Mouse (Mus musculus): Measurements from ENCODE around the gene Nme8. TPM values are rescaled to one million over a fixed set of nuclear protein-coding genes. Genes with fewer than 3 reads are reported as not detected.

Gene Nme8
- polyA plus RNA-seq, 1 experiment from 2014 or later, result not detected

DNA sequence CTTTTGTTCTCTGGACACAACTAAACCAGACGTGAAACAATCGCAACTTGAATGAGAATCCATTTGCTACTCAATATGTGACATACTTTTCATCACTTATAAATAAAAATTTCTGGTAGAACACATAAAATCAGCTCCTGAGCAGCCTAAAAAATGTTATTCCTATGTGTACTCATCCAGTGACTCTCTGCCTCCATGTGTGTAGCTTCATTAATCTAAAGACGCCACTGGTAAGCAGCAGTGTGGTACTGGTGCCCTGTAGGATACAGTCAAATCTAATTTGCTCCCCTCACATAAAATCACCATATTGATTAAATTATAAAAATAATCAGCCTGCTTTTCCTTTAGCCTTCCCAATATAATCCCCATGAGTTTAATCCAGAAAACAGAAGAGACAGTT is 84.6 kb downstream of the Nme8 start:
- H3K27me3 ChIP-seq, result no peaks in the 10 kb centered on the region
- ATAC-seq (ENCODE audit: borderline replicate concordance, extremely low read depth, low FRiP score, low TSS enrichment), result no peak
- no peaks in the 10 kb centered on the region for H3K9me3 ChIP-seq
- H3K4me2 ChIP-seq, result no peak overlapping the region
- no peaks in the 10 kb centered on the region for H3K36me3 ChIP-seq
- H3K4me1 ChIP-seq, result no peaks in the 10 kb centered on the region
- no peak overlapping the region for H3K9ac ChIP-seq
- H3K4me3 ChIP-seq, result no peak overlapping the region
- WGBS, result 83% methylated on average over 3 of the region's 3 CpGs
- no peak overlapping the region for H3K27ac ChIP-seq

DNA sequence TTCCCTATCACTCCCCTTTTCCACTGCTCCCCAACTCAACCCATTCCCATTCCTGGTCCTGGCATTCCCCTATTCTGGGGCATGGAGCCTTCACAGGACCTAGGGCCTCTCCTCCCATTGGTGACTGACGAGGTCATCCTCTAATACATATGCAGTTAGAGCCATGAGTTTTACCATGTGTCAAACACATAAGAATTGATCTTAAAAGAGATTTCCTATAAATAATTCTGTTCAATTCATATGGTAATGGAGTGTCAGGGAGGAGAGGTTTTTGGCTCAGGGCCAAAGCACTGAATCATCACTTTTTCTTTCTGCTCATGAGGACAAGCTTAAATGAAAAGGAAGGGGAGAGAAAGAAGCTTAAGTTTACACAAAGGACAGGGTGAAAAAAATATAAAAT is 85.2 kb downstream of the Nme8 start:
- Histone ChIP-seq H3K36me3 (no peaks in the 10 kb centered on the region), H3K4me2 (no peak overlapping the region), H3K4me1 (no peaks in the 10 kb centered on the region), H3K9me3 (no peaks in the 10 kb centered on the region), H3K27ac (no peak overlapping the region), H3K27me3 (no peaks in the 10 kb centered on the region), H3K4me3 (no peak overlapping the region), H3K9ac (no peak overlapping the region)
- no peak for ATAC-seq (ENCODE audit: borderline replicate concordance, extremely low read depth, low FRiP score, low TSS enrichment)
- 59% methylated on average over 1 of the region's 1 CpGs for WGBS

DNA sequence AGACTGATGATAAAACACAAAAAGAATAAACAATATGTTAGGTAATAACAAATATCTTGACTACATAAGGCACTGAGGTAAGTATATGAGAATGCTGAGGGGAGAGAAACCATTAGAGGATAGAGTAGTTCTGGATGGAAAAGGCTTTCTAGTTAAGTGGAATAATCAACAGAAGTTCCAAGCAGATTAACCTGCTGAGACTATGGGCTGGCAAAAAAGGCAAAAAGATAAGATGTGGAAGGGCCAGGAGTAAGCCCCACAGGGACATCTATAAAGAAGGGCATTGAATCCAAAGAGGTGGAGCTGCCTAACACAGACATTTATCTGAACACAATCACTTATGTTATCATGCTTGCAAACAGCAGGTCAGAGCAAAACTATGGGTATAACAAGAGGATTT is 89.5 kb downstream of the Nme8 start:
- no peaks in the 10 kb centered on the region for H3K9me3 ChIP-seq
- H3K4me2 ChIP-seq, result no peak overlapping the region
- no peaks in the 10 kb centered on the region for H3K36me3 ChIP-seq
- no peak overlapping the region for H3K4me3 ChIP-seq
- no peak overlapping the region for H3K27ac ChIP-seq
- no peak for ATAC-seq (ENCODE audit: borderline replicate concordance, extremely low read depth, low FRiP score, low TSS enrichment)
- no peaks in the 10 kb centered on the region for H3K27me3 ChIP-seq
- H3K9ac ChIP-seq, result no peak overlapping the region
- H3K4me1 ChIP-seq, result no peaks in the 10 kb centered on the region

DNA sequence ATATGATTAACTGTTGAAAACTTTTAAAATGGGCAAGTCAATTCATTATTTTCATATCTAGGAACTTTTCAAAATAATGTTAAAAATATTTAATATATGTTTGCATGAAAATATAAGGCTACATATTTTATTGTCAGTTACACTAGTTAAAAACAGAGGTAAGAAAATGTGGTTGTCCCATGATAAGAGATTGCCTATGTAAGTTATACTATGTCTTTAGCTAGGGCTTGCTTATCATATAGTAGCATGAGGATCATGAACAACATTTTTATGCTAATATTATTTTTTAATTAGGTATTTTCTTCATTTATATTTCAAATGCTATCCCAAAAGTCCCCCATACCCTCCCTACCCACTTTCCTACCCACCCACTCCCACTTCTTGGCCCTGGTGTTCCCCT is 92.7 kb downstream of the Nme8 start:
- H3K4me3 ChIP-seq, result no peak overlapping the region
- no peaks in the 10 kb centered on the region for H3K9me3 ChIP-seq
- H3K4me1 ChIP-seq, result no peaks in the 10 kb centered on the region
- no peak overlapping the region for H3K27ac ChIP-seq
- H3K9ac ChIP-seq, result no peak overlapping the region
- no peak for ATAC-seq (ENCODE audit: borderline replicate concordance, extremely low read depth, low FRiP score, low TSS enrichment)
- no peak overlapping the region for H3K4me2 ChIP-seq
- no peaks in the 10 kb centered on the region for H3K27me3 ChIP-seq
- H3K36me3 ChIP-seq, result no peaks in the 10 kb centered on the region

DNA sequence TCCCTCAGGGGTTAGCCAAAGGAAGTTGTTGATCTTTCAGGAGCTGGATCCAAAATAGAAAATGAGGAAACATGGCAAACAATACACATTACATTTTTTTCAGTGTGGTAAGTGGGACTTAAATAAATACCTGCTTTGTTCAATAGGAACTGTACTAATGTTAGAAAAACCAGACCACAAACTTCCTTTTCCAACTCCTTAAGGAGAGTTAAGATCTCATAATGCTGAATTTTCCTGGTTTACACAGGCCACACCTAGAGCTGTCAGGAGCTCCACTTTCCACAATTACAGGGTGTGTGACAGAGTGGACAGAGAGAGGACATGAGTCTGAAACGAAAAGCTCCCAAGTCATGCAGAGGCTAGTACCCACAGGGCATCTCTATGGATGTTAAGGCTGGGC is 93.9 kb downstream of the Nme8 start:
- no peak for ATAC-seq (ENCODE audit: borderline replicate concordance, extremely low read depth, low FRiP score, low TSS enrichment)
- H3K4me1 ChIP-seq, result no peaks in the 10 kb centered on the region
- H3K4me3 ChIP-seq, result no peak overlapping the region
- H3K36me3 ChIP-seq, result no peaks in the 10 kb centered on the region
- H3K27ac ChIP-seq, result no peak overlapping the region
- 69% methylated on average over 1 of the region's 1 CpGs for WGBS
- H3K9me3 ChIP-seq, result no peaks in the 10 kb centered on the region
- H3K9ac ChIP-seq, result no peak overlapping the region
- no peaks in the 10 kb centered on the region for H3K27me3 ChIP-seq
- no peak overlapping the region for H3K4me2 ChIP-seq

DNA sequence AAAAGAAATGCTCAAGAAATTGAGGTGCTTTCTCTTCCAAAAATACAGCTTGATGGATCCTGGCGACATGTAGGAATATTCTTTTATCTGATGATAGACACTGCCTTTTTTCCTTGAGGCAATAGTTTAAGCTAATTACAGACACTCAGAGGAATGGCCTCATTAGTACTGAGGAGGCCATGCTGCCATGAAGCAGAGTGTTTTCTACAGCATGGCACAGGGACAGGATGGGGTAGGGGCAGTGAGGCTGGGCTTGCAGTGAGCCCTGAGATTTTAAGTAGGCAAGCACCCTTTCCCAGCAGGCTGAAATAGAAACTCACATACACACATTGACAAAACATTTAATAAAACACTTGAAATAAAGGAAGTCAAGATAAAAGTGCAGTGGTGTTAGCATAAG is 95.1 kb downstream of the Nme8 start:
- Histone ChIP-seq H3K4me2 (no peak overlapping the region), H3K27ac (no peak overlapping the region), H3K27me3 (no peaks in the 10 kb centered on the region), H3K9me3 (no peaks in the 10 kb centered on the region), H3K4me3 (no peak overlapping the region), H3K36me3 (no peaks in the 10 kb centered on the region), H3K9ac (no peak overlapping the region), H3K4me1 (no peaks in the 10 kb centered on the region)
- 89% methylated on average over 1 of the region's 1 CpGs for WGBS
- ATAC-seq (ENCODE audit: borderline replicate concordance, extremely low read depth, low FRiP score, low TSS enrichment), result no peak

DNA sequence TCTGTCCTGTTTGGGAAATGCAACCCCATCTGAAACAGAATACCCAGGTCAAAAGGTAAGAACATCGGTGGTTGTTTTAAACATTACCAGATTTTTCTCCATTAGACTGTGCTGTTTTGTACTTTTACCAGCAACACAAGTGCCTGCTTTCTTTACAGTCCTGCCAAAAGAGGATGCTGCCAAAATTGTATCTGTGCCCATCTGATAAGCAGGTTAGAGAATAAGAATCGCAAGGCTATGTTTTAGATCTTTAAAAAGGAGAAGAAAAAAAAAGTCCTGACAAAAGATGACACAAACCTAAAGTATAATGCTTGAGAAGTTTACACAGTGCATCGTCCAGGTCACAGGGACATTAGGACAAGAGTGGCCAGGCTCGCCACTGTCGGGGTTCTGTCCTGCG is 98.4 kb downstream of the Nme8 start:
- no peak overlapping the region for H3K4me2 ChIP-seq
- H3K27ac ChIP-seq, result no peak overlapping the region
- no peaks in the 10 kb centered on the region for H3K36me3 ChIP-seq
- H3K4me1 ChIP-seq, result no peaks in the 10 kb centered on the region
- H3K9ac ChIP-seq, result no peak overlapping the region
- H3K4me3 ChIP-seq, result no peak overlapping the region
- H3K27me3 ChIP-seq, result no peaks in the 10 kb centered on the region
- no peaks in the 10 kb centered on the region for H3K9me3 ChIP-seq
- WGBS, result 65% methylated on average over 6 of the region's 6 CpGs
- no peak for ATAC-seq (ENCODE audit: borderline replicate concordance, extremely low read depth, low FRiP score, low TSS enrichment)

DNA sequence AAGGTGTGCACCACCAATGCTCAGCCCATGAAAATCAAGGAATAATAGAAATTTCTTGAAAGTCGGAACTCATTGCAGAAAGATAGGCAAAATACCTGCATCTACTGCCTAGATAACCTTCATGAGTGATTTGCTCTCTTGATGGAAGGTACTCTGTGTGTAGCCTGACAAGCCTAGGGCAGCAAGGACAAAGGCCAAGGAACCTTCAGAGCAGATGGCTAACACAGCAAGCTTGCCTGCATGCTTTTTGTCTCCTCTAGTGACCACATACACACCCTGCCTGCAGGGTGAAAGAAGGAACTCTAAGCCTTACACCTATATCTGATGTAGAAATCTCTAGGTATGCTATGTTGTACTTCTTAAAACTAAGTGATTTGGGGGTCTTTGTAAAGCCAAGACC is 102.5 kb downstream of the Nme8 start:
- Histone ChIP-seq H3K36me3 (no peaks in the 10 kb centered on the region), H3K27ac (no peak overlapping the region), H3K27me3 (no peaks in the 10 kb centered on the region), H3K9me3 (no peaks in the 10 kb centered on the region), H3K4me1 (no peaks in the 10 kb centered on the region), H3K4me2 (no peak overlapping the region), H3K4me3 (no peak overlapping the region), H3K9ac (no peak overlapping the region)
- ATAC-seq (ENCODE audit: borderline replicate concordance, extremely low read depth, low FRiP score, low TSS enrichment), result no peak
- 93% methylated on average over 1 of the region's 1 CpGs for WGBS

Other genes with a start within 250 kb of the Nme8 start
- gene Epdr1, start 77.9 kb downstream of the Nme8 start, polyA plus RNA-seq (2015; fragmentation: Nextera tagmentation; extraction: Ambion mirVana), result 24.5 and 25.1 TPM in 2 replicates
- gene Sfrp4, start 74.7 kb downstream of the Nme8 start, polyA plus RNA-seq (2015; fragmentation: Nextera tagmentation; extraction: Ambion mirVana), result 0.62 and 0.67 TPM in 2 replicates
- 0.72 and 0.98 TPM in 2 replicates for gene Gpr141, start 126.5 kb upstream of the Nme8 start, polyA plus RNA-seq (2015; fragmentation: Nextera tagmentation; extraction: Ambion mirVana)